Mouse (Mus musculus) inflammation-experienced regulatory T-cells, adult 16 weeks (primary cell): ENCODE measurements around the gene Usp34. TPM values are rescaled to one million over a fixed set of nuclear protein-coding genes. Genes with fewer than 3 reads are reported as not detected.

Source experiments
- polyA plus RNA-seq: library from polyadenylated mRNA; unstranded; fragments of 100-300 nt; shearing (Covaris generic); gene quantifications from one replicate; pipeline ENCODE4 v1.2.1, GENCODE M21; 2017

The Usp34 gene
- polyA plus RNA-seq: 19.8 TPM

DNA sequence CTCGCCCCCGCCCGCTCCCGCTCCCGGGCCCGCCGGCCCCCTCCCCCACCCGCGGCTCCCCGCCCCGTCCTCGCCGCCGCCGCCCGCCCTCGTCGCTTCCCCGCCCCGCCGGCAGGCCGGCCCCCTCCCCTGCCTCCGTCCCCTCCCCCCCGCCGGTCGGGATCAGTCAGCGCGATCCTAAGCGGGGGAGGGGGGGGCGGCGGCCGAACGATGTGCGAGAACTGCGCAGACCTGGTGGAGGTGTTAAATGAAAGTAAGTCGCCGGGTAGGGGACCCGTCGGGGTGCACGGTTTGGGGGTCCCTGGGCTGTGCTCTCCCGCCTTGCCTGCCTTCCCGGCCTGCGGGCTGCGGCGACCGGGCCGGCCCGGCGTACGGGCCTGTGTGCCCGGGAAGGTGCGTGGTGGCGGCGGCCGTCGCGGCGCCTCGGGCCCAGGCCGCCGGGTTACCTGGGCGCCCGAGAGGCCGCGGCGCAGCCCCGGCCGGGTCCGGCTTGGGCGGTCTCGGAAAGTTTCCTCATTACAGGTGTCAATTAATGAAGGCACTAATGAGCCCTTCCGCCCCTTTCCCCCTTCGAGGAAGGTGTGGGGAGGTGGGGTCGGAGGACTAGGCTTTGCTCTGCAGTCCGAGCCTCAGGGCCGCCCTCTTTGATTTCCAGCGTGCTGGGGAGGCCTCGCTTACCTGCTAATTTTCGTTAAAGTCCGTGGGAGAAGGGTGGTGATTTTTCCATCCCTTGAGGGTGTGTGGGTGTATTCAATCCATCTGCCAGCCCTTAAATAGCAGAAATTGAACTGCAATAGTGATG is at the start of gene Usp34:
TSS of gene Usp34 (plus strand) at position 132 of the 802 bp plus-strand sequence.

DNA sequence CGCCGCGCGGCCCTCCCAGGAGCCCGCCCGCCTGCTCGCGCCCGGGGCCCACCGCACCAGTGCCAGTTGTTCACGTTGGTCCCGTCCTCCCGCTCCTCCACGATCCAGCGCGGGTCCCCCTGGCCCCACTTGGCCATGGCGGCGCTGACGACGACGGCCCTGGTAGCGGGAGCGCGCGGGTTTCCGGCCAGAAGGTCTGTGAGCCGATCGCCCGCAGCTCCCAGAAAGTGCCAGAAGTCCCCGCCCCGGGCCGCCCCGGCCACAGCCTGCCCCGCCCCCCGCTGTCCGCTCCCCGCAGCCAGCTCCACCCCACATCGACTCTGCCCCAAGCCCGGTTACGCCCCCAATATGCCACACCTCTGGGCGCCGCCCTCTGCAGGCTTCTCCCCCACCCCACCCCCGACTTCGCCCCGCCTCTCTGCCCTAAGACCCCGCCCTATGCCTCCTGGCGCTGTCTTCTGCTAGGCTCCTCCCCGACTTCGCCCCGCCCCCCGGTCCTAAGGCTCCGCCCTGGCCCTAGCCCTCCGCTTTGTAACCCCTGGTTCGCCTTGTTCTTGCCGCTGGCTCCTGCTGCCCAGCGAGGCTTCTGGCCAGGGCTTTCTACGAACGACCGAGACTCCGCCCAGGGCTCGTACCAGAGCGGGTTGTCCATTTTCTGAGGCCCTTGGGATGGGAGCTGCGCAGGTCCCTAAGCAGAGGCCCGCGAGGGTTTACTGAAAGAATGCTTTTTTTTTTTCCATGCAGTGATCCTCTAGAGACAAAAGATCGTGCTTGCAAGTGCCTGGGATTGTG is 191.2 kb downstream of the Usp34 start, which contains the start of gene Ahsa2:
TSS of gene Ahsa2 (minus strand) at position 313 of the 792 bp plus-strand sequence.

DNA sequence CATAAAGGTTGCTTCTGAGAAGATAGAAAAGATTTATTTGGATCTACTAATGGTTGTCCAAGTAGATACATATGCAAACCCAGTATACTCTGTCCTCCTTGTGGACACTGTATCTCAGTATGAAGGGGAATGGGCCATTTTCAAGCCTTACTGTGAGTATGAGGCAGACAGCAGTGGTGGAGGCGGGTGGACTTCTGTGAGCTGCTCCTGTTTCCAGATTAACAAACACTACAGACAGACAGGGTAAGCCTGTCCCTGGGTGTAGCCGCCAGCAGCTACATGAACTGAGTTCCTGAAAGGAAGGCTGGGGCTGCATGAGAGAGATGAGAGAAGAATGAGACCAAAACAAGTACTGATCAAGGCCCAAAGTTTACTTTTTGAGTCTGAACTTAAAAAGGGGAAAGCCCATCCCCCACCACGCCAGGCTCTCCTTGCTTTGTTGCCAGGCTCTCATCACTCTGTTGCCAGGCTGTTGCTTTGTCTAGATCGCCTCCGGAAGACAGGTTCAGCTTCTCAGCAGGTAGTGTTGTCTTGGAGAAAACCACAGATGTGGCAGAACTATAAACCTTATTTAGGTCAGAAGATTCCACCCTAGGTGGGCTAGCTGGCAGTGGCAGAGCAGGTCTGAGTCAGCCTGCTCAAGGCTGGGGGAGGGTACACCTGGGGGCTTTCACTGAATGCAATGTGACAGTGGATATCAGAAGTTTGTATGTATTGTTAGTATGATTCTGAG is 213.9 kb downstream of the Usp34 start, which contains the start of gene 1700093K21Rik:
TSS of gene 1700093K21Rik (minus strand) at position 683 of the 733 bp plus-strand sequence.

Other genes starting within 250 kb of the Usp34 start
- gene Xpo1, start 50.9 kb upstream of the Usp34 start, polyA plus RNA-seq: 96.7 TPM
- gene Ahsa2, start 191.1 kb downstream of the Usp34 start, polyA plus RNA-seq: 77.0 TPM
- gene 1700093K21Rik, start 214.3 kb downstream of the Usp34 start, polyA plus RNA-seq: not detected